Mouse (Mus musculus) left cerebral cortex, adult 18-20 months (tissue): ENCODE results near the gene Sufu. TPM values are rescaled to one million over a fixed set of nuclear protein-coding genes. Genes with fewer than 3 reads are reported as not detected.

ENCODE experiments used
- DNase-seq, 2 experiments: peaks; one replicate each; pipeline ENCODE4 v3.0.0; 2021 to 2022; ENCODE audit warnings: low spot score in 2 of 2, mixed read lengths in 1 of 2
- total RNA-seq, 2 experiments: library from RNA; stranded (reverse); gene quantifications; 2 replicates each; pipeline ENCODE4 v1.2.3; 2021

The Sufu gene
- total RNA-seq, 2 experiments from 2014 or later: 18.4 to 18.6 TPM

GRCm38 (mm10) chr19:46425266-46425665 lies 28.6 kb downstream of the Sufu start:
- no peak for DNase-seq

GRCm38 (mm10) chr19:46426488-46426887 lies 29.8 kb downstream of the Sufu start:
- no peak for DNase-seq

- no peak for DNase-seq
Observed at GRCm38 (mm10) chr19:46429250-46429649, 32.6 kb downstream of the Sufu start.

- DNase-seq: no peak
Observed at GRCm38 (mm10) chr19:46433712-46434111, 37.0 kb downstream of the Sufu start.

- no peak for DNase-seq
Observed at GRCm38 (mm10) chr19:46434148-46434547, 37.5 kb downstream of the Sufu start.

GRCm38 (mm10) chr19:46434591-46434990 lies 37.9 kb downstream of the Sufu start:
- no peak for DNase-seq

- no peak for DNase-seq
Observed at GRCm38 (mm10) chr19:46435492-46435891, 38.8 kb downstream of the Sufu start.

- DNase-seq: no peak
Observed at GRCm38 (mm10) chr19:46443509-46443908, 46.8 kb downstream of the Sufu start.

GRCm38 (mm10) chr19:46444209-46444608 lies 47.5 kb downstream of the Sufu start:
- peak; percentile 68 to 76 for DNase-seq

GRCm38 (mm10) chr19:46445641-46446040 lies 48.9 kb downstream of the Sufu start:
- DNase-seq: no peak

GRCm38 (mm10) chr19:46446436-46447020 lies 49.8 kb downstream of the Sufu start:
- no peak for DNase-seq

GRCm38 (mm10) chr19:46447110-46447509 lies 50.4 kb downstream of the Sufu start:
- DNase-seq: no peak

GRCm38 (mm10) chr19:46447911-46448310 lies 51.2 kb downstream of the Sufu start:
- no peak for DNase-seq

- DNase-seq: no peak
Observed at GRCm38 (mm10) chr19:46449261-46450005, 52.7 kb downstream of the Sufu start.

- peak; percentile 35 to 43 for DNase-seq
Observed at GRCm38 (mm10) chr19:46452052-46452827, 55.5 kb downstream of the Sufu start.

GRCm38 (mm10) chr19:46452916-46453315 lies 56.2 kb downstream of the Sufu start:
- DNase-seq: no peak

- DNase-seq: no peak
Observed at GRCm38 (mm10) chr19:46454126-46454880, 57.6 kb downstream of the Sufu start.

GRCm38 (mm10) chr19:46455032-46455431 lies 58.3 kb downstream of the Sufu start:
- no peak for DNase-seq

- DNase-seq: no peak
Observed at GRCm38 (mm10) chr19:46455556-46455955, 58.9 kb downstream of the Sufu start.

GRCm38 (mm10) chr19:46456018-46456735 lies 59.5 kb downstream of the Sufu start:
- no peak for DNase-seq

GRCm38 (mm10) chr19:46457798-46458197 lies 61.1 kb downstream of the Sufu start:
- no peak for DNase-seq
